Mouse (Mus musculus) G1E (cell line): ENCODE data around the gene Hist1h2bf.
"Not testable (repeated sequence)": the region's sequence is repeated elsewhere in the genome, so short reads cannot be mapped to it uniquely, and the experiment has no call there.

Experiments used
- CTCF ChIP-seq: IDR thresholded peaks from 2 replicates; pipeline ENCODE4 v1.5.1; 2012; ENCODE audit warnings: low read depth, low read length, inconsistent platforms, mixed read lengths
- GATA1 ChIP-seq: IDR thresholded peaks from 2 replicates; pipeline ENCODE4 v1.6.1; 2012; ENCODE audit warnings: borderline replicate concordance, low read length, inconsistent platforms, mixed read lengths
- GATA2 ChIP-seq: IDR thresholded peaks from 2 replicates; pipeline ENCODE4 v1.6.1; 2012; ENCODE audit warnings: low read depth, low read length, inconsistent platforms, borderline replicate concordance
- POLR2AphosphoS5 ChIP-seq: IDR thresholded peaks from 2 replicates; pipeline ENCODE4 v1.6.1; 2012; ENCODE audit warnings: low read depth, low read length, inconsistent platforms; ENCODE audit not compliant: insufficient replicate concordance
- TAL1 ChIP-seq: conservative IDR thresholded peaks from 2 replicates; pipeline ENCODE4 v1.6.1; 2012; ENCODE audit warnings: low read depth, low read length, inconsistent platforms, mixed read lengths

DNA sequence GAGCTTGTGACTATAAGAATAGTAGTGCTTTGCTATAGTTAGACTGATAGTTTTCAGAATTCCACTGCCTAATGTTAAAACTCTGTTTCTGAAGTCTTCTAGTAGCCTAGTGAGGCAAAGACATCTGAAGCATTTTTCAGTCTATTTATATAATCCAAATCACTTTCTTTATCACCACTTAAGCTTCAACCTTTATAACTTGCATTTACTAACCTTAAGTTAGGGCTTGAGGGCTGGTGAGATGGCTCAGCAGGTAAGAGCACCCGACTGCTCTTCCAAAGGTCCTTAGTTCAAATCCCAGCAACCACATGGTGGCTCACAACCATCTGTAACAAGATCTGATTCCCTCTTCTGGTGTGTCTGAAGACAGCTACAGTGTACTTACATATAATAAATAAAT lies 34.2 kb downstream of the Hist1h2bf start:
- TF ChIP-seq CTCF, GATA1, POLR2AphosphoS5, TAL1, GATA2: not testable (repeated sequence)
